In genomic region chr4:10774557-10775215, GRCm38 (mm10) we compare ENCODE assay signal across 10 mouse cellular contexts.
A peak's percentile ranks its signal among the peaks of the same experiment; 100 is the strongest.
DNase-seq lines count a peak whose midpoint lies in the region; ATAC-seq and TF ChIP-seq lines count a peak whose summit lies in the region.
"Had no signal": no experiment of that assay in that cellular context is flagged by ENCODE, and none has a peak within 500 bp of the region (broad histone marks: within the 10 kb centered on the region; RNA-seq: fewer than 3 reads in every experiment).

No protein-coding gene starts in this region.

- 0 out of 2 replicates have a peak, but pooled peaks have one; percentile 39 for ATAC-seq in intestine, embryonic 15.5 days
- no peak for ATAC-seq in intestine, postnatal 0 days
- peak; percentile 75 for ATAC-seq in embryonic facial prominence, embryonic 11.5 days (replicated peaks; ENCODE audit: insufficient number of reproducible peaks, low FRiP score, low TSS enrichment, low read depth)
- ATAC-seq in heart, embryonic 16.5 days (replicated peaks; ENCODE audit: extremely low read depth, insufficient read depth, low FRiP score): peak; percentile 72

- H3K27me3 ChIP-seq in intestine, embryonic 15.5 days (replicated peaks): no peaks in the 10 kb centered on the region
- H3K27me3 ChIP-seq in intestine, postnatal 0 days (replicated peaks; ENCODE audit: control insufficient read depth, insufficient read depth, low read length): no peaks in the 10 kb centered on the region
- no peaks in the 10 kb centered on the region for H3K27me3 ChIP-seq in embryonic facial prominence, embryonic 11.5 days (ENCODE audit: control insufficient read depth, insufficient read depth, low read length)
- no peaks in the 10 kb centered on the region for H3K27me3 ChIP-seq in heart, embryonic 16.5 days (ENCODE audit: control insufficient read depth, insufficient read depth, low read length)

- WGBS in intestine, embryonic 15.5 days: 20% methylated on average over 3 of the region's 3 CpGs
- WGBS in intestine, postnatal 0 days: 22% methylated on average over 3 of the region's 3 CpGs
- 16% methylated on average over 3 of the region's 3 CpGs for WGBS in embryonic facial prominence, embryonic 11.5 days
- 15% methylated on average over 3 of the region's 3 CpGs for WGBS in heart, embryonic 16.5 days

- no peak overlapping the region for H3K9ac ChIP-seq in intestine, embryonic 15.5 days
- no peak overlapping the region for H3K9ac ChIP-seq in intestine, postnatal 0 days (ENCODE audit: low read depth, low read length)
- H3K9ac ChIP-seq in embryonic facial prominence, embryonic 11.5 days (replicated peaks; ENCODE audit: low read length): no peak overlapping the region
- no peak overlapping the region for H3K9ac ChIP-seq in heart, embryonic 16.5 days (ENCODE audit: low read length)

- TF ChIP-seq CTCF in intestine, postnatal 0 days (IDR thresholded peaks at IDR 0.05; ENCODE audit: low read depth): no peak

- H3K4me2 ChIP-seq in intestine, embryonic 15.5 days (replicated peaks): no peak overlapping the region
- no peak overlapping the region for H3K4me2 ChIP-seq in intestine, postnatal 0 days (replicated peaks; ENCODE audit: low read depth)
- H3K4me2 ChIP-seq in embryonic facial prominence, embryonic 11.5 days (ENCODE audit: low read depth, low read length): no peak overlapping the region
- H3K4me2 ChIP-seq in heart, embryonic 16.5 days (ENCODE audit: low read depth, low read length): no peak overlapping the region

- peak; percentile 7 for DNase-seq in 3T3-L1 (ENCODE audit: low read depth, low spot score)
- DNase-seq in embryonic facial prominence, embryonic 11.5 days (ENCODE audit: low spot score): peak; percentile 61
- DNase-seq in right cerebral cortex, adult 18-20 months: no peak
- DNase-seq in adrenal gland, postnatal 14 days: no peak
- no peak for DNase-seq in layer of hippocampus, adult 9-11 months
- DNase-seq: kidney, postnatal 36 days; right cerebral cortex, postnatal 25 days had no signal

- H3K4me1 ChIP-seq in intestine, embryonic 15.5 days (replicated peaks): 0 out of 2 replicates have a peak, but pooled peaks cover 4% of the 10 kb centered on the region
- H3K4me1 ChIP-seq in intestine, postnatal 0 days (replicated peaks; ENCODE audit: control insufficient read depth, insufficient read depth, low read length): no peaks in the 10 kb centered on the region
- no peaks in the 10 kb centered on the region for H3K4me1 ChIP-seq in embryonic facial prominence, embryonic 11.5 days (ENCODE audit: control insufficient read depth, insufficient read depth, low read length)
- H3K4me1 ChIP-seq in heart, embryonic 16.5 days (ENCODE audit: control insufficient read depth, insufficient read depth, low read length): peaks cover 4% of the 10 kb centered on the region; the same call in 1 of the 2 replicates

- no peak overlapping the region for H3K4me3 ChIP-seq in intestine, embryonic 15.5 days (replicated peaks)
- no peak overlapping the region for H3K4me3 ChIP-seq in intestine, postnatal 0 days (ENCODE audit: low read depth, low read length)
- no peak overlapping the region for H3K4me3 ChIP-seq in embryonic facial prominence, embryonic 11.5 days (ENCODE audit: low read depth, low read length)
- H3K4me3 ChIP-seq in heart, embryonic 16.5 days (ENCODE audit: low read length): no peak overlapping the region

- H3K36me3 ChIP-seq in intestine, embryonic 15.5 days: no peaks in the 10 kb centered on the region
- H3K36me3 ChIP-seq in intestine, postnatal 0 days (ENCODE audit: control insufficient read depth, insufficient read depth): no peaks in the 10 kb centered on the region
- H3K36me3 ChIP-seq in embryonic facial prominence, embryonic 11.5 days (replicated peaks; ENCODE audit: control insufficient read depth, insufficient read depth, low read depth, low read length): no peaks in the 10 kb centered on the region
- no peaks in the 10 kb centered on the region for H3K36me3 ChIP-seq in heart, embryonic 16.5 days (ENCODE audit: control insufficient read depth, insufficient read depth)

- no peak overlapping the region for H3K27ac ChIP-seq in intestine, embryonic 15.5 days
- no peak overlapping the region for H3K27ac ChIP-seq in intestine, postnatal 0 days (ENCODE audit: low read depth, low read length)
- H3K27ac ChIP-seq in embryonic facial prominence, embryonic 11.5 days (replicated peaks; ENCODE audit: low read depth, low read length): 0 out of 2 replicates have a peak overlapping the region, but pooled peaks have one; percentile 16
- H3K27ac ChIP-seq in heart, embryonic 16.5 days (ENCODE audit: low read length): no peak overlapping the region

- H3K9me3 ChIP-seq in intestine, embryonic 15.5 days: no peaks in the 10 kb centered on the region
- no peaks in the 10 kb centered on the region for H3K9me3 ChIP-seq in intestine, postnatal 0 days (ENCODE audit: control insufficient read depth)
- H3K9me3 ChIP-seq in embryonic facial prominence, embryonic 11.5 days (replicated peaks; ENCODE audit: control insufficient read depth, low read length): no peaks in the 10 kb centered on the region
- H3K9me3 ChIP-seq in heart, embryonic 16.5 days (replicated peaks; ENCODE audit: control insufficient read depth, low read length): peaks cover 5% of the 10 kb centered on the region; the same call in 1 of the 2 replicates

Comparison
In these comparisons a context has a peak if more than half of its experiments do, and no peak if none do; other contexts are left out.
1. DNase-seq: peak in 3T3-L1 (single experiment) and embryonic facial prominence, embryonic 11.5 days (single experiment); none in right cerebral cortex, adult 18-20 months (single experiment), adrenal gland, postnatal 14 days (single experiment) and layer of hippocampus, adult 9-11 months (single experiment).